Mouse (Mus musculus) stomach, embryonic 14.5 days (tissue): ENCODE measurements around the gene Zfp865. TPM values are rescaled to one million over a fixed set of nuclear protein-coding genes. Genes with fewer than 3 reads are reported as not detected.

Source experiments
- polyA plus RNA-seq: library from polyadenylated mRNA; unstranded; fragments of >200 nt; fragmentation: Nextera tagmentation; extraction: Ambion mirVana; gene quantifications from 2 replicates; pipeline ENCODE4 v1.2.1, GENCODE M21; 2014

Gene Zfp865
- polyA plus RNA-seq, 1 experiment from 2014 or later: 8.9 TPM

Other genes with a start within 250 kb of the Zfp865 start
- not detected in 2 replicates for gene Fam71e2, start 249.1 kb upstream of the Zfp865 start, polyA plus RNA-seq
- gene Il11, start 237.5 kb upstream of the Zfp865 start, polyA plus RNA-seq: 0.17 and 0.27 TPM in 2 replicates
- gene Tmem190, start 237.4 kb upstream of the Zfp865 start, polyA plus RNA-seq: 0.55 TPM in 1 of 2 replicates, not detected in the other
- gene Tmem238, start 230.7 kb upstream of the Zfp865 start, polyA plus RNA-seq: 8.7 and 10.6 TPM in 2 replicates
- 301 and 312 TPM in 2 replicates for gene Rpl28, start 227.5 kb upstream of the Zfp865 start, polyA plus RNA-seq
- 318 and 349 TPM in 2 replicates for gene Ube2s, start 207.8 kb upstream of the Zfp865 start, polyA plus RNA-seq
- 0.70 and 1.0 TPM in 2 replicates for gene Shisa7, start 175.7 kb upstream of the Zfp865 start, polyA plus RNA-seq
- 7.0 and 7.8 TPM in 2 replicates for gene Isoc2b, start 150.1 kb upstream of the Zfp865 start, polyA plus RNA-seq
- gene Isoc2a, start 143.2 kb upstream of the Zfp865 start, polyA plus RNA-seq: 0.94 and 0.98 TPM in 2 replicates
- gene Gm36210, start 113.9 kb upstream of the Zfp865 start, polyA plus RNA-seq: not detected in 2 replicates
- gene Zfp628, start 105.2 kb upstream of the Zfp865 start, polyA plus RNA-seq: 4.3 and 4.5 TPM in 2 replicates
- 3.5 and 4.0 TPM in 2 replicates for gene Nat14, start 98.3 kb upstream of the Zfp865 start, polyA plus RNA-seq
- 3.3 and 3.9 TPM in 2 replicates for gene Ssc5d, start 94.6 kb upstream of the Zfp865 start, polyA plus RNA-seq
- gene Sbk2, start 56.0 kb upstream of the Zfp865 start, polyA plus RNA-seq: 0.55 and 1.4 TPM in 2 replicates
- gene Sbk3, start 49.2 kb upstream of the Zfp865 start, polyA plus RNA-seq: 0.07 TPM in 1 of 2 replicates, not detected in the other
- 39.5 and 48.8 TPM in 2 replicates for gene Zfp579, start 24.2 kb upstream of the Zfp865 start, polyA plus RNA-seq
- gene Zfp524, start 6.0 kb upstream of the Zfp865 start, polyA plus RNA-seq: 14.1 and 18.0 TPM in 2 replicates
- 33.0 and 35.7 TPM in 2 replicates for gene Fiz1, start 5.7 kb upstream of the Zfp865 start, polyA plus RNA-seq
- gene Gm44973, start 4.9 kb upstream of the Zfp865 start, polyA plus RNA-seq: 1.2 and 3.3 TPM in 2 replicates
- 22.4 and 25.0 TPM in 2 replicates for gene Ccdc106, start 177 bp downstream of the Zfp865 start, polyA plus RNA-seq
- gene 4632433K11Rik, start 13.7 kb downstream of the Zfp865 start, polyA plus RNA-seq: not detected in 2 replicates
- 4.6 and 6.2 TPM in 2 replicates for gene Zfp784, start 18.1 kb downstream of the Zfp865 start, polyA plus RNA-seq
- gene Zfp580, start 31.2 kb downstream of the Zfp865 start, polyA plus RNA-seq: 35.7 and 44.1 TPM in 2 replicates
- 106 and 119 TPM in 2 replicates for gene U2af2, start 41.8 kb downstream of the Zfp865 start, polyA plus RNA-seq
- 63.2 and 63.4 TPM in 2 replicates for gene Epn1, start 59.9 kb downstream of the Zfp865 start, polyA plus RNA-seq
- not detected in 2 replicates for gene Rfpl4, start 96.6 kb downstream of the Zfp865 start, polyA plus RNA-seq
- gene Rasl2-9, start 105.6 kb downstream of the Zfp865 start, polyA plus RNA-seq: 0.25 TPM in 1 of 2 replicates, not detected in the other
- not detected in 2 replicates for gene Vmn1r55, start 129.3 kb downstream of the Zfp865 start, polyA plus RNA-seq
- gene Vmn1r56, start 176.4 kb downstream of the Zfp865 start, polyA plus RNA-seq: not detected in 2 replicates
- gene Vmn1r57, start 198.1 kb downstream of the Zfp865 start, polyA plus RNA-seq: not detected in 2 replicates